Mouse (Mus musculus): ENCODE data around the gene Kcnh4. TPM values are rescaled to one million over a fixed set of nuclear protein-coding genes. Genes with fewer than 3 reads are reported as not detected.
A peak's percentile ranks its signal among the peaks of the same experiment; 100 is the strongest.

Gene Kcnh4
- total RNA-seq, 2 experiments from 2014 or later: not detected

DNA sequence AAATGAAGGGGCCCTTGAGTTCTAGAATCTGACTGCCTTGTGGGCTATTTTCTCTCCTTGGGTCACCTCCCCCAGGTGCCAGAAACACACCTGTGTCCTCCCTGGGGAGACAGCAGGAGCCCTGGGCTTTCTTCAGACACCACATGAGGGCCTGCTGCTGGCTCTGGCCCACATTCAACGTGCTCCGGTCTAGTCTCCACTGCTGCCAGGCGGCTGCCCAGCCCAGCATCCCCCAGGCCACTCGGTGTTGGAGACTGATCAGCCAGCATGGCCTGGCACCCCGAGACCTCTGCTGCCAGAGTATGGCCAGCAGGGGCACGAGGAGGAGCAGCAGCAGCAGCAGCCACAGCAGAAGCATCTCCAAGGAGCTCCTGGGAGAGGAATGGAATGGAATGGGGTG, 10.2 kb upstream of the Kcnh4 start:
- intact Hi-C loops (cut with DNase I): loop anchor here (10.0 kb wide), 1 partner anchor 185 kb away; no protein-coding TSS in a partner anchor
- no peak for DNase-seq

DNA sequence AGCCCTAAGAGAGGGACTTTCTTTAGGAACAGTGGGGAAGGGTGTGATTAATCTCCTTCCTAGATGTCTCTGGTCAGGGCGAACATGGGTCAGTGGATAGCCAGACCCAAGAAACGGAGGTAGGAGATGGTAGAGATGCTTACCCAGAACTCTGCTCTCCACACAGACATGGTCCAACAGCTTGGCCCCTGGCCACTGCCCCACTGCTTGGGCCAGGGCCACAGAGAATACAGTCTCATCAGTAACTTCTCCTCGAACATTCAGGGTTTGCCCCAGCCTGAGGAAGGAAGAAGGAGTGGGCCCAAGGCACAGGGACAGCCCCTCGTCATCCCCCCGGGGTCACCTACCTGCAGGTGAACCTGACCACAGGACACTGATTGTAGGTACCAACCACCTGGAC, 8.1 kb upstream of the Kcnh4 start:
- DNase-seq: no peak
- intact Hi-C loops (cut with DNase I): loop anchor here (10.0 kb wide), 1 partner anchor 187 kb away; no protein-coding TSS in a partner anchor

DNA sequence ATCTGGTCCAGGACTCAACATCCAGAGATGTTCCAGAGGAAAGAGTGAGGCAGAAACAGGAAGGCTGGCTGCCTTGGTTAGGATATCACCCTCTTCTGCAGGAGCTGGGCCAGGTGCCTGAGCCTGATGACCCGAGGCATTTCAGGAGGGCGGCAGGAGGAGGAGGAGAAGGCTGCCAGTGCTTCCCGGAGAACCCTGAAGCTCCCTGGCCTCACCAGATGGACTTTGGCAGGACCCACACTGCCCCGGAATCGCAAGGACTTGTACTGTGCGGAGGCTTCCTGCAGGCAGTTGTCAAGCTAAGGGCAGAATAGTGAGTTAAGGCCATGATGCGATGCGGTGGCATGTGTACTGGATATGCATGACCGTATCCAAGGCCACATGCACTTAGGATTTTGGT, 7.0 kb upstream of the Kcnh4 start:
- intact Hi-C loops (cut with DNase I): loop anchor here (10.0 kb wide), 1 partner anchor 188 kb away; no protein-coding TSS in a partner anchor
- no peak for DNase-seq

DNA sequence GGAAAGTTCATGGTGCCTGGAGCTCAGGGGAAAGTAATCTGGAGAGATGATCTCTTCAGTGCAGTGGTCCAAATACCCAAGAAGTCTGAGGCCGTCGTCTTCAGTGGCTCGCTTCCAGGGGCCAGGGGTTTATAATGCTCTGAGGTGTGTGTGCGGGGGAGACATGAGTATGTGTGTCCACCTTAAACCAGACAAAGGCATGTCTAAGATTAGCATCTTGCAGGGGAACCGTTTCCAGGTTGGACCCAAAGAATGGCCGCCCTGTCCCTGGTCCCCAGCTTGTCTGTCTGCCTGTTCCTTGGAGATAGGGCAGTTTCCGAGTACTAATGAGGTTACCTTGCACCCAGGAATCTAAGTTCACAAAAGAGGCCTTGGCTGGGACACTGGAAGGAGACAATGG, 3.1 kb upstream of the Kcnh4 start, which contains the start of gene Hcrt:
TSS of gene Hcrt (minus strand) at position 101 of the 400 bp plus-strand sequence.
- intact Hi-C loops (cut with DNase I): loop anchor here (10.0 kb wide), 1 partner anchor 192 kb away; no protein-coding TSS in a partner anchor
- no peak for DNase-seq

DNA sequence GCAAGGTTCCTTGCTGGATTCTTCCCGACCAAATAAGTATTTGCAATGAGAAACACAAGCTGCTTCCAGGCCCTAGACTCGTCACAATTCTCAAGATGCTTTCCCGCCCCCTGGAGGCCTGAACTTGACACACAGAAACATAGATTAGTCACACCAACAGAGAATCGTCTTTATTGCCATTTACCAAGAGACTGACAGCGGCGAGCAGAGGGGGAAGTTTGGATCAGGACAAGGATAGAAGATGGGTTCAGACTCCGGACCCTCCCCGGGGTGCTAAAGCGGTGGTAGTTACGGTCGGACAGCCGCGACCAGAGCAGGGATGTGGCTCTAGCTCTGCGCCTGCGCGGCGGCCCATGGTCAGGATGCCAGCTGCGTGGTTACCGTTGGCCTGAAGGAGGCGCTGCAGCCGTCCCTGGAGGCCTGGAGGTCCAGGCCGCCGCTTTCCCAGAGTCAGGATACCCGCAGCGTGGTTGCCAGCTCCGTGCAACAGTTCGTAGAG, 1.9 kb upstream of the Kcnh4 start:
- intact Hi-C loops (cut with DNase I): loop anchor here (2.0 to 10.0 kb wide), 2 partner anchors 47 to 193 kb away; no protein-coding TSS in a partner anchor
- peak; percentile 78 to 93 for DNase-seq

DNA sequence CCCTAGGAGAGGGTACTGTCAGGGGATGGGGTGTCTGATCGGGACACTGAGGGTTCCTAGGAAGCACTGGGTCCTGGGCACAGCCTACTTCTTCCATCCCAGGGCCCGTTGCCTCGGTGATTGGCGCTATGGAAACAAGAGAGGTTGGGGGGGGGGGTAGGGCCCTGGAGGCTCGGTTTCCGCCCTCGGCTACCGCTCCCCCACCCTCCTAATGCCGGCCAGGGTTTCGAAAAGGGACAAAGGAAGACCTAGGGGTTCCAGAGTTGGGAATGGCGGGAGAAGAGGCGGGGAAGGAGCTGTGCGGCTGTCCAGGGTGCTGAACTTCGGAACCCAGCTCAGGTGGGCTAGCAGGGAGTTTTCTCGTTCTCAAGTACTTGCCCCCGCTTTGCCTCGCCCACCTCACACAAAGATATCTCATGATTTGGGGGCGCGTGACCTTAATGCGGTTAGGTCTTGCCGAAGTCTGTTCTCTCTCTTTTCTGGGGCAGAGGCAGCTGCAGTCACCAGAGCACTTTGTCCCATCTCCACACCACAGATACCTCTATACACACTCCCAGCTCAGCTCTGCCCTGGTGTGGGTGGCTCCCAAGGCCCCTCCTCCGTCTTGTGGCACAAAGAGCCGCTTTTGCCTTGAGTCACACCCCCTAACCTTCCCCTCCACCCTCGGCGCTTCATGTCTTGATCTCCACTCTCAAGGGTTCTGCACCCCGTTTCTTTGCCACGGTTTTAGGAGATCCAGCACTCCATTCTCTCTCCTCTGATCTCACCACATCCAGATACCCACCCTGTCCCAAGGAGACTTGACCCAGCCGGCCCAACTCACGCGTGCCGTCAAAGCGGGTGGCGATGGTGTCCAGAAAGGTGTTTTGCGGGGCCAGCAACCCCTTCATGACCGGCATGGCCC, 783 bp downstream of the Kcnh4 start:
- intact Hi-C loops (cut with DNase I): loop anchor here (2.0 to 5.0 kb wide), 2 partner anchors 14 to 318 kb away; partner anchors contain the start of gene Hsd17b1
- DNase-seq: no peak

DNA sequence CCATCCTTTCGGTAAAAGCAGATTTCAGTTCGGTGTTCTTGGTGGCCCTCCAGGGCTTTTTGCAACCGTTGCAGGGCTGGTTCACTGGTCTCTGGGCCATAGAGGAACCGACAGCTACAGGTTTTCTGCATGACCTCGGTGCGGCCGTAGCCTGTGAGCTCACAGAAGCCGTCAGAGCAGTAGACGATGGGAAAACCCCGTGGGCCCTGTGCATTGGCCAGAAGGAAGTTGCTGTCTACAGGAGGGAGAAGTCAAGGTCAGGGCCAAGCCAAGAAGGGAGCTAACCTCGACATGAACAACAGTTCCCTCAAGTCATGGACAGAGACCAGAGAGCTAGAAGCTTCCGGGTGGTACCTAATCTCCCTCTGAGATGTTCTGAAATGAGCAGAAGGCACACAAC, 2.2 kb downstream of the Kcnh4 start:
- intact Hi-C loops (cut with DNase I): loop anchor here (5.0 kb wide), 1 partner anchor 320 kb away; the partner anchor contains the start of gene Hsd17b1

GRCm38 (mm10) chr11:100756476-100756875, 3.3 kb downstream of the Kcnh4 start:
- intact Hi-C loops (cut with DNase I): loop anchor here (5.0 kb wide), 1 partner anchor 321 kb away; the partner anchor contains the start of gene Hsd17b1
- DNase-seq: no peak

More for the DNA sequence above, 2.2 kb downstream of the Kcnh4 start:
- no peak for DNase-seq

DNA sequence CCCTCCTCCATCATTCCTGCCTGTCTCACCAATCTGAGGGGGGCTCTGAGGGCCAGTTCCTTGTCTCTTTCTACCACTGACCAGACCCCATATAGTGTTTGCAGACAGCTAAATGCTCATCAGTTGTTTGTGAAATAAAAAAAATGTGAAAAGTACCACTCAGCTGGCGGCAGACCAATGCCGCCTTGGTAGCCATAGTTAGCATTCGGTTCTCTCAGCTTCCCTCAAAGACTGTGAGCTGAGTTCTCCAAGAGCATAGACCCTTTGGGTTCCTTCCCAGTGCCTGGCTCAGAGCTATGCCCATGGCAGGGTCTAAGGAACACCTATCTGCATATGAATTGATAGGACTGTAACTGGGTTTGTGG, 5.1 kb downstream of the Kcnh4 start:
- intact Hi-C loops (cut with DNase I): loop anchor here (5.0 kb wide), 1 partner anchor 323 kb away; the partner anchor contains the start of gene Hsd17b1

GRCm38 (mm10) chr11:100754021-100754692, 5.6 kb downstream of the Kcnh4 start:
- no peak for DNase-seq
- intact Hi-C loops (cut with DNase I): no loop called here

More for the DNA sequence above, 5.1 kb downstream of the Kcnh4 start:
- DNase-seq: no peak

- intact Hi-C loops (cut with DNase I): no loop called here
- no peak for DNase-seq
Measured at GRCm38 (mm10) chr11:100752294-100752693, 7.4 kb downstream of the Kcnh4 start.

DNA sequence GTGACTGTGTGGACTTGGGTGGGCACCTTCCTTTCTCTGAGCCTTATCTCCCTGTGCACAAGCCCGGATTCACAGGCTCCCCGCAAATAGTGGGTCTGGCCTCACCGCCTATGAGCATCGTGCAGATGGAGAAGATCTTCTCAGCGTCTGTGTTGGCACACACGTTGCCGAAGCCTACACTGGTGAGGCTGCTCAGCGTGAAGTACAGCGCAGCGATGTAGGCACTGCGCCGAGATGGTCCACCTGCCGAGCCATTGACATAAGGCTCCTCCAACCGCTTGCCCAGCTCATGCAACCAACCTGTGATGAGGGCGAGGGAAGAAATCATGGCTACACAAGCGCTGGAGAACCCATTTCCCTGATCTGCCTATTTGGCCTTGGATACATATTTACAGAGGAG, 9.6 kb downstream of the Kcnh4 start:
- no peak for DNase-seq
- intact Hi-C loops (cut with DNase I): no loop called here

GRCm38 (mm10) chr11:100749469-100749868, 10.3 kb downstream of the Kcnh4 start:
- intact Hi-C loops (cut with DNase I): loop anchor here (10.0 kb wide), 1 partner anchor 315 kb away; no protein-coding TSS in a partner anchor
- no peak for DNase-seq

DNA sequence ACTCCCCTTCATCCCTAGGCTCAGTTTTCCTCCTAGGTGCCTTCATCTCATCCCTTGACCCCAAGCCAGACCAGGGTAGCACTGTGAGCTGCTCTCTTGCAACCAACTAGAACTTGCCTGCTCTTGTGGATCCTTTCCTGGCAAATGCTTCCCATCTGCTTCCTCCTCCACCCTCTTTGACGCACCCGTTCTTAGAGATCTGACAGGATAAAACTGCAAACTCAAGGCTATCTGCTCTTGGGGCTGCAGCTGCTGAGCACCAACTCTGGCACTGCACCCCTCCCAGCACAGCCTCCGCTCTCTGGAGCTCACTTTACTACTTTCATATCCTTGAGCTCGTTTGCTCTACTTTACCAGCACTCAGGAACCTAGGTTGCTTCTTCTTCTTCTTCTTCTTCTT, 11.1 kb downstream of the Kcnh4 start:
- DNase-seq: no peak
- intact Hi-C loops (cut with DNase I): loop anchor here (10.0 kb wide), 1 partner anchor 316 kb away; no protein-coding TSS in a partner anchor

GRCm38 (mm10) chr11:100747114-100747513, 12.6 kb downstream of the Kcnh4 start:
- intact Hi-C loops (cut with DNase I): loop anchor here (10.0 kb wide), 1 partner anchor 318 kb away; no protein-coding TSS in a partner anchor
- no peak for DNase-seq

DNA sequence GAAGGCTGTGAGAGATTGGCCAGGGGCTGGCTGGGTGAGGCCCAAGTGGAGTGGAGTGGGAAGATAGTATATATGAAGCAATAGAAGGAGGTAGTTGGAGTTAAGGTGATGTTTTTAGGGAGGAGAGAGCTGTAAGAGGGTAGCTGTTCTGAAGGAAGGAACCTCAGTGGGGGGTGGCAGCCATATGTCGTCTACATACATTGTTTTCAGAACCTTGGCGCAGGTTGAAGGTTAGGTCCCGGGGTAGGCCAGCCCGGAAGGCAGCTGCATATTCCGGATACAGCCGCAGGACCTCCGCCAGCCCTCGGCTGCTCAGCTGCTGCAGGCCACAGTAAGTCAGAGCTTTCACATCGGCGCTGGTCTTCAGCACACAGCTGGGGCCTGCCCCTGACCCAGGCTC, 13.2 kb downstream of the Kcnh4 start:
- DNase-seq: no peak
- intact Hi-C loops (cut with DNase I): loop anchor here (10.0 kb wide), 1 partner anchor 318 kb away; no protein-coding TSS in a partner anchor

DNA sequence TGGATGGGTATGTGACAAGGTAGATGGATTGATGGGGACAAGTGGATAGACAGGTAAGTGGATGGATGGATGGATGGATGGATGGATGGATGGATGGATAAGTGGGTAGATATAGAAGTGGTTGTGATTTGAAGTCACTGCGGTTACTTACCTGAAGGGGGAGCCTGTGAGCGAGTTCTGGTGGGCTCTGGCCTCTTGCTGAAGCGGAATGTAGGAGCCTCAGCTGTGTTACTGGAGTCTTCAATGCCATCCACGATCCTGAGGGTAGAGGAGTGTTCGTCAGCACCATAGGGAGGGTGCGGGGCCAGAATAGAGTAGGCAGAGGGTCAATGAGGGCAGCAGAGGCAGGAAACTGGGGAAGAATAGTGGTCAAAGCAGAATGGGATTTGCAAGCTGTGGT, 14.7 kb downstream of the Kcnh4 start:
- intact Hi-C loops (cut with DNase I): loop anchor here (2.0 to 10.0 kb wide), 2 partner anchors 14 to 320 kb away; partner anchors contain the start of gene Kcnh4
- no peak for DNase-seq

DNA sequence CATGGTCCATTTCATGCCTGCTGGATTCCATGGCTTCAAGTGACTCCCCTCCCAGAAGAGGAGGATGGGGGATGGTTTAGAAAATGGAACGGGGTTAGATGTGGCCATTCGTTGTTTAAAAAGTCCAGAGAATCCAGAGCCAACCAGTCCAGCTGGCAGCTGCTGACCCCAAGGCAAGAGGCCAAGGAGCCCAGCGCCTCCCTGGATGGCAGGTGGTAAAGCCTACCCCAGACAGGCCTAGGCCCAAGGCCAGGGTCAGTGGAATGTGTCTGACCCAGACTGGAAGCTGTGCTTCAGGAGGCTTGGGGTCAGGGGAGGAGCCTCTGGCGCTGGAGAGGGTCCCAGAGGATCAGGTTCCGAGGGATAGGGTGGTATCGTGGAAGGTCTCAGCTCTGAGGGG, 18.4 kb downstream of the Kcnh4 start:
- DNase-seq: peak; percentile 49 to 58
- intact Hi-C loops (cut with DNase I): loop anchor here (10.0 kb wide), 1 partner anchor 323 kb away; no protein-coding TSS in a partner anchor

DNA sequence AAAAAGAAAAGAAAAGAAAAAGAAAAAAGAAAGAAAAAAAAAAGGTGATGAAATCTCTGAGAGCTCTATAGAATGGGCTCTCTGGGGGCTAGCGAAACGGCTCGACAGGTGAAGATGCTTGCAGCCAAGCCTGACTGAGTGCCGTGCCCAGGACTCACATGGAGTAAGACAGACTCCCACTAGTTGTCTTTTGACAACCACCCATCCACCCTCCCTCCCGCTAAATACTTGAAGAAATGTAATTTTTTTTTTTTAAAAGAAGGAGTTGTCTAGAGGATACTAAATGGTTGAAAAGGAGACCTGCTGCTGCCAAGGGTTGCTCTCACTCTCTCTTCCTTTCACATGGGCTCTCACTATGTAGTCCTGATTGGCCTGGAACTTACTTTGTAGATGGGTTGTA, 21.0 kb downstream of the Kcnh4 start:
- DNase-seq: no peak
- intact Hi-C loops (cut with DNase I): no loop called here

- DNase-seq: peak; percentile 94 to 98
- intact Hi-C loops (cut with DNase I): no loop called here
Measured at GRCm38 (mm10) chr11:100738066-100738604, 21.6 kb downstream of the Kcnh4 start, which contains the start of gene Rab5c. Gene Rab5c, minus strand, starts transcription at chr11:100738215.
